ENCODE assay signal across 8 mouse cellular contexts in the genomic region with DNA sequence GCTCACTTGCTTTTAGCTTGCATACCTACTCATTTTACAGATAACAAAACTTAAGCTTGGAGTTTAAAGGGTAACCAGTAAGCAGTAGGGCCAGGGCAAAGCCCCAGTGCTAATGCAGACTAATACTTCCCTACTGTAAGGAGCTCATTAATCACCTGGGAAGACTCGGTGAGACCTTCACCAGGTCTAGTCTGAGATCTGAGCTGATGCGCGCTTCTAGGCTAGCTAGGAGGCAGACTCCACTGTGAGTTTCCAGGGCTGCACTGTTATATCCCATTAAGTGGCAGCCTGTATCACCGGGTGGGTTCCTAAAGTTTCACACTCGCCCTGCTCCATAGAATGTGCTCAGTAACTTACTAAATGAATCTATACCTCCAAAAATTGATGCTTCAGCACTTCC. TPM values are rescaled to one million over a fixed set of nuclear protein-coding genes. Genes with fewer than 3 reads are reported as not detected.
DNase-seq lines count a peak whose midpoint lies in the region; ATAC-seq lines count a peak whose summit lies in the region.

No protein-coding gene starts in this region.

- H3K36me3 ChIP-seq in heart, embryonic 12.5 days, result no peaks in the 10 kb centered on the region
- H3K36me3 ChIP-seq in hindbrain, embryonic 10.5 days, result no peaks in the 10 kb centered on the region
- H3K36me3 ChIP-seq in midbrain, embryonic 13.5 days, result no peaks in the 10 kb centered on the region

- H3K4me3 ChIP-seq in heart, embryonic 12.5 days, result peak overlapping the region; percentile 63; the same call in 1 of the 2 replicates
- peak overlapping the region; percentile 72 for H3K4me3 ChIP-seq in hindbrain, embryonic 10.5 days
- H3K4me3 ChIP-seq in midbrain, embryonic 13.5 days (replicated peaks), result peak overlapping the region; percentile 76

- WGBS in heart, embryonic 12.5 days, result 17% methylated on average over 5 of the region's 5 CpGs
- WGBS in hindbrain, embryonic 10.5 days, result 7% methylated on average over 5 of the region's 5 CpGs
- WGBS in midbrain, embryonic 13.5 days, result 16% methylated on average over 5 of the region's 5 CpGs

- ATAC-seq in heart, embryonic 12.5 days (ENCODE audit: insufficient number of reproducible peaks, low FRiP score), result no peak
- no peak for ATAC-seq in midbrain, embryonic 13.5 days

- no peaks in the 10 kb centered on the region for H3K27me3 ChIP-seq in heart, embryonic 12.5 days (replicated peaks)
- H3K27me3 ChIP-seq in hindbrain, embryonic 10.5 days (ENCODE audit: insufficient read depth, poor library complexity, severe bottlenecking), result peaks cover 57% of the 10 kb centered on the region
- peaks cover 22% of the 10 kb centered on the region for H3K27me3 ChIP-seq in midbrain, embryonic 13.5 days

- peak overlapping the region; percentile 89 for H3K4me2 ChIP-seq in heart, embryonic 12.5 days
- peak overlapping the region; percentile 69 for H3K4me2 ChIP-seq in midbrain, embryonic 13.5 days (replicated peaks)

- no peak for DNase-seq in heart, adult 8-10 months (ENCODE audit: low spot score)
- peak; percentile 38 for DNase-seq in NIH3T3 (ENCODE audit: low read depth)
- no peak for DNase-seq in hindbrain, embryonic 10.5 days (ENCODE audit: low spot score)
- no peak for DNase-seq in thymus, postnatal 10 days (ENCODE audit: low spot score in 2 of 2)
- no peak for DNase-seq in right cerebral cortex, postnatal 36 days (ENCODE audit: low spot score in 2 of 2)
- DNase-seq in layer of hippocampus, postnatal 10 days (ENCODE audit: low spot score in 2 of 2), result no peak

- H3K4me1 ChIP-seq in heart, embryonic 12.5 days (replicated peaks), result peaks cover 12% of the 10 kb centered on the region
- H3K4me1 ChIP-seq in hindbrain, embryonic 10.5 days (replicated peaks), result peaks cover 29% of the 10 kb centered on the region
- peaks cover 49% of the 10 kb centered on the region for H3K4me1 ChIP-seq in midbrain, embryonic 13.5 days (replicated peaks)

- no peak overlapping the region for H3K27ac ChIP-seq in heart, embryonic 12.5 days (ENCODE audit: poor library complexity, severe bottlenecking)
- H3K27ac ChIP-seq in hindbrain, embryonic 10.5 days, result no peak overlapping the region
- H3K27ac ChIP-seq in midbrain, embryonic 13.5 days, result no peak overlapping the region

- H3K9ac ChIP-seq in heart, embryonic 12.5 days, result no peak overlapping the region
- peak overlapping the region; percentile 85; the same call in 1 of the 2 replicates for H3K9ac ChIP-seq in midbrain, embryonic 13.5 days (replicated peaks)

- no peaks in the 10 kb centered on the region for H3K9me3 ChIP-seq in heart, embryonic 12.5 days (replicated peaks)
- no peaks in the 10 kb centered on the region for H3K9me3 ChIP-seq in hindbrain, embryonic 10.5 days
- H3K9me3 ChIP-seq in midbrain, embryonic 13.5 days, result no peaks in the 10 kb centered on the region

RNA-seq across cellular contexts. Expression of a gene that starts 1.6 kb away (rescaled TPM):
- polyA plus RNA-seq in heart, embryonic 12.5 days (2016; fragmentation: Nextera tagmentation; extraction: Ambion mirVana), result 6.9 and 7.1 TPM in 2 replicates
- total RNA-seq in heart, adult 8-10 months (2022), result 1 to 10 TPM; 3.0 to 5.4 (median 3.4) TPM
- 5.8 and 8.7 TPM in 2 replicates for polyA plus RNA-seq in hindbrain, embryonic 10.5 days (2016; fragmentation: Nextera tagmentation; extraction: Ambion mirVana)
- 20.7 and 24.1 TPM in 2 replicates for polyA plus RNA-seq in midbrain, embryonic 13.5 days (2015; fragmentation: Nextera tagmentation; extraction: Ambion mirVana)
- total RNA-seq in layer of hippocampus, postnatal 10 days (2021), result 10 to 100 TPM; 19.1 to 23.2 TPM

RNA-seq across cellular contexts. Expression of a gene that starts 21.4 kb away (rescaled TPM):
- 0.08 TPM in 1 of 2 replicates, not detected in the other for polyA plus RNA-seq in heart, embryonic 12.5 days (2016; fragmentation: Nextera tagmentation; extraction: Ambion mirVana)
- not detected for total RNA-seq in heart, adult 8-10 months (2022)
- not detected in 2 replicates for polyA plus RNA-seq in hindbrain, embryonic 10.5 days (2016; fragmentation: Nextera tagmentation; extraction: Ambion mirVana)
- polyA plus RNA-seq in midbrain, embryonic 13.5 days (2015; fragmentation: Nextera tagmentation; extraction: Ambion mirVana), result not detected in 2 replicates
- total RNA-seq in layer of hippocampus, postnatal 10 days (2021), result not detected

RNA-seq across cellular contexts. Expression of a gene that starts 43.3 kb away (rescaled TPM):
- not detected in 2 replicates for polyA plus RNA-seq in heart, embryonic 12.5 days (2016; fragmentation: Nextera tagmentation; extraction: Ambion mirVana)
- total RNA-seq in heart, adult 8-10 months (2022), result not detected
- polyA plus RNA-seq in hindbrain, embryonic 10.5 days (2016; fragmentation: Nextera tagmentation; extraction: Ambion mirVana), result not detected in 2 replicates
- not detected in 2 replicates for polyA plus RNA-seq in midbrain, embryonic 13.5 days (2015; fragmentation: Nextera tagmentation; extraction: Ambion mirVana)
- total RNA-seq in layer of hippocampus, postnatal 10 days (2021), result not detected

RNA-seq across cellular contexts. Expression of a gene that starts 47.4 kb away (rescaled TPM):
- polyA plus RNA-seq in heart, embryonic 12.5 days (2016; fragmentation: Nextera tagmentation; extraction: Ambion mirVana), result 76.2 and 76.8 TPM in 2 replicates
- 100 to 1,000 TPM; 105 to 122 (median 115) TPM for total RNA-seq in heart, adult 8-10 months (2022)
- 49.1 and 55.1 TPM in 2 replicates for polyA plus RNA-seq in hindbrain, embryonic 10.5 days (2016; fragmentation: Nextera tagmentation; extraction: Ambion mirVana)
- 42.8 and 47.4 TPM in 2 replicates for polyA plus RNA-seq in midbrain, embryonic 13.5 days (2015; fragmentation: Nextera tagmentation; extraction: Ambion mirVana)
- 10 to 100 TPM; 45.4 to 46.7 TPM for total RNA-seq in layer of hippocampus, postnatal 10 days (2021)

RNA-seq across cellular contexts. Expression of a gene that starts 57.3 kb away (rescaled TPM):
- not detected in 2 replicates for polyA plus RNA-seq in heart, embryonic 12.5 days (2016; fragmentation: Nextera tagmentation; extraction: Ambion mirVana)
- total RNA-seq in heart, adult 8-10 months (2022), result not detected
- not detected in 2 replicates for polyA plus RNA-seq in hindbrain, embryonic 10.5 days (2016; fragmentation: Nextera tagmentation; extraction: Ambion mirVana)
- polyA plus RNA-seq in midbrain, embryonic 13.5 days (2015; fragmentation: Nextera tagmentation; extraction: Ambion mirVana), result not detected in 2 replicates
- not detected for total RNA-seq in layer of hippocampus, postnatal 10 days (2021)
